Mouse (Mus musculus) ES-E14 (cell line): ENCODE measurements at regions not wholly inside any gene's neighbourhood (a gene's known extent, or its start where the extent isn't known, plus 50 kb on each side); places are given as distances from the start of the nearest gene placed in this dataset.

ENCODE experiments used
- CHD2 ChIP-seq: IDR thresholded peaks from 2 replicates; pipeline ENCODE4 v1.6.1; 2014; ENCODE audit warnings: mild to moderate bottlenecking, low read depth, low read length, inconsistent platforms
- MAFK ChIP-seq: IDR thresholded peaks from 2 replicates; pipeline ENCODE4 v1.6.1; 2014; ENCODE audit warnings: mild to moderate bottlenecking, low read depth, low read length, inconsistent platforms; ENCODE audit not compliant: insufficient read depth

- no peak for TF ChIP-seq CHD2
- TF ChIP-seq MAFK, result no peak
These were observed 79.1 kb upstream of the Pdc start for GRCm38 (mm10) chr1:150240110-150240509.
